Comparison of ENCODE assay signal across 11 mouse cellular contexts in the genomic region with DNA sequence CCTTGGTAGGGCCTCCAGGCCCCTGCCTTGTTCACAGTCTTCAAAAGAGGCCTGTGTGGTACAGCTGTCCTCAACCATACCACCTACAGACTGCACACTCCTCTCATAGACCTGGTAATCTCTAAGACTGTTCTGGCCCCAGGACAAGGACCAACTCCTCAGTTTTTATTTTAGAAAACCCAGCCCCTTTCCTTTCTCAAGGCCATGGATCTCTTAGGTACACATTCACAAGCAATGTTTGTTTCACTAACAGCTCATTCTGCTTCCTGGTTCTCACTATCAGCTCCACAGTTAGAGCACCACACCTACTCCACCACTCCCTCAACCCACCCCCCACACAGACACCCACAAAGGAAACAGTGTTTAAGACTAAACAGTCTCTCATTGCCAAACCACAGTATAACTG. TPM values are rescaled to one million over a fixed set of nuclear protein-coding genes. Genes with fewer than 3 reads are reported as not detected.
DNase-seq lines count a peak whose midpoint lies in the region; ATAC-seq lines count a peak whose summit lies in the region.
"Had no signal": no experiment of that assay in that cellular context is flagged by ENCODE, and none has a peak within 500 bp of the region (broad histone marks: within the 10 kb centered on the region; RNA-seq: fewer than 3 reads in every experiment).

No protein-coding gene starts in this region.

- peak overlapping the region; percentile 73 for H3K27ac ChIP-seq in intestine, embryonic 15.5 days
- no peak overlapping the region for H3K27ac ChIP-seq in forebrain, embryonic 12.5 days

- no peak overlapping the region for H3K4me2 ChIP-seq in intestine, embryonic 15.5 days (replicated peaks)
- no peak overlapping the region for H3K4me2 ChIP-seq in forebrain, embryonic 12.5 days

- peak; percentile 5 for DNase-seq in spleen, adult 12 weeks (ENCODE audit: low spot score)
- DNase-seq in spleen, postnatal 14 days (ENCODE audit: low spot score in 2 of 2): no peak
- no peak for DNase-seq in urinary bladder, postnatal 25 days (ENCODE audit: low spot score)
- DNase-seq in right cerebral cortex, postnatal 36 days (ENCODE audit: low spot score in 2 of 2): no peak
- no peak for DNase-seq in cerebellum, postnatal 14 days
- DNase-seq: layer of hippocampus, adult 9-11 months; right cerebral cortex, postnatal 25 days had no signal

- no peaks in the 10 kb centered on the region for H3K27me3 ChIP-seq in intestine, embryonic 15.5 days (replicated peaks)
- H3K27me3 ChIP-seq in forebrain, embryonic 12.5 days: no peaks in the 10 kb centered on the region

- no peak overlapping the region for H3K9ac ChIP-seq in intestine, embryonic 15.5 days
- H3K9ac ChIP-seq in forebrain, embryonic 12.5 days: no peak overlapping the region

- no peaks in the 10 kb centered on the region for H3K36me3 ChIP-seq in intestine, embryonic 15.5 days
- H3K36me3 ChIP-seq in forebrain, embryonic 12.5 days (replicated peaks): no peaks in the 10 kb centered on the region

- peak; percentile 97 for ATAC-seq in intestine, embryonic 15.5 days
- ATAC-seq in megakaryocyte-erythroid progenitor cell, adult 5-6 weeks (replicated peaks; ENCODE audit: low FRiP score, low TSS enrichment, poor library complexity, severe bottlenecking): peak; percentile 95
- no peak for ATAC-seq in forebrain, embryonic 12.5 days (ENCODE audit: low FRiP score)

- H3K9me3 ChIP-seq in intestine, embryonic 15.5 days: no peaks in the 10 kb centered on the region
- H3K9me3 ChIP-seq in forebrain, embryonic 12.5 days: no peaks in the 10 kb centered on the region

- no peaks in the 10 kb centered on the region for H3K4me1 ChIP-seq in intestine, embryonic 15.5 days (replicated peaks)
- H3K4me1 ChIP-seq in forebrain, embryonic 12.5 days: no peaks in the 10 kb centered on the region

- no peak overlapping the region for H3K4me3 ChIP-seq in intestine, embryonic 15.5 days (replicated peaks)
- no peak overlapping the region for H3K4me3 ChIP-seq in forebrain, embryonic 12.5 days (replicated peaks)
- H3K4me3 ChIP-seq: myocyte had no signal

RNA-seq across cellular contexts. Expression of gene Ggt7, which starts 34.9 kb away (rescaled TPM):
- polyA plus RNA-seq in intestine, embryonic 15.5 days (2015; fragmentation: Nextera tagmentation; extraction: Ambion mirVana): 4.6 TPM in 2 replicates
- total RNA-seq in megakaryocyte-erythroid progenitor cell, adult 5-6 weeks (2014; fragmentation: Nextera tagmentation): not detected in 2 replicates
- not detected in 2 replicates for total RNA-seq in megakaryocyte-erythroid progenitor cell, adult 5-6 weeks (2017)
- 27.5 and 32.1 TPM in 2 replicates for polyA plus RNA-seq in forebrain, embryonic 12.5 days (2016; fragmentation: Nextera tagmentation; extraction: Ambion mirVana)

RNA-seq across cellular contexts. Expression of gene Acss2, which starts 35.2 kb away (rescaled TPM):
- 20.2 and 20.7 TPM in 2 replicates for polyA plus RNA-seq in intestine, embryonic 15.5 days (2015; fragmentation: Nextera tagmentation; extraction: Ambion mirVana)
- total RNA-seq in megakaryocyte-erythroid progenitor cell, adult 5-6 weeks (2014; fragmentation: Nextera tagmentation): 33.7 and 36.7 TPM in 2 replicates
- 27.4 and 37.7 TPM in 2 replicates for total RNA-seq in megakaryocyte-erythroid progenitor cell, adult 5-6 weeks (2017)
- 22.5 and 22.9 TPM in 2 replicates for polyA plus RNA-seq in forebrain, embryonic 12.5 days (2016; fragmentation: Nextera tagmentation; extraction: Ambion mirVana)

RNA-seq across cellular contexts. Expression of gene Gss, which starts 39.7 kb away (rescaled TPM):
- 89.4 and 100 TPM in 2 replicates for polyA plus RNA-seq in intestine, embryonic 15.5 days (2015; fragmentation: Nextera tagmentation; extraction: Ambion mirVana)
- total RNA-seq in megakaryocyte-erythroid progenitor cell, adult 5-6 weeks (2014; fragmentation: Nextera tagmentation): 20.2 and 27.0 TPM in 2 replicates
- total RNA-seq in megakaryocyte-erythroid progenitor cell, adult 5-6 weeks (2017): 18.9 and 23.2 TPM in 2 replicates
- polyA plus RNA-seq in forebrain, embryonic 12.5 days (2016; fragmentation: Nextera tagmentation; extraction: Ambion mirVana): 16.6 and 20.0 TPM in 2 replicates

RNA-seq across cellular contexts. Expression of gene Myh7b, which starts 58.1 kb away (rescaled TPM):
- polyA plus RNA-seq in intestine, embryonic 15.5 days (2015; fragmentation: Nextera tagmentation; extraction: Ambion mirVana): 0.72 and 1.2 TPM in 2 replicates
- total RNA-seq in megakaryocyte-erythroid progenitor cell, adult 5-6 weeks (2014; fragmentation: Nextera tagmentation): not detected in 2 replicates
- total RNA-seq in megakaryocyte-erythroid progenitor cell, adult 5-6 weeks (2017): not detected in 2 replicates
- 0.66 and 1.0 TPM in 2 replicates for polyA plus RNA-seq in forebrain, embryonic 12.5 days (2016; fragmentation: Nextera tagmentation; extraction: Ambion mirVana)
